Comparison of ENCODE assay signal across 23 mouse cellular contexts in genomic region chr5:37320174-37320573, GRCm38 (mm10). TPM values are rescaled to one million over a fixed set of nuclear protein-coding genes. Genes with fewer than 3 reads are reported as not detected.
DNase-seq lines count a peak whose midpoint lies in the region; ATAC-seq and TF ChIP-seq lines count a peak whose summit lies in the region.
"Had no signal": no experiment of that assay in that cellular context is flagged by ENCODE, and none has a peak within 500 bp of the region (broad histone marks: within the 10 kb centered on the region; RNA-seq: fewer than 3 reads in every experiment).

No protein-coding gene starts in this region.

- H3K27ac ChIP-seq in layer of hippocampus, adult 2 months = 0 out of 2 replicates have a peak overlapping the region, but pooled peaks have one; percentile 61
- H3K27ac ChIP-seq: embryonic facial prominence, embryonic 12.5 days; heart, embryonic 10.5 days; hindbrain, embryonic 15.5 days; left cerebral cortex, adult 2 months; midbrain, embryonic 10.5 days; neural tube, embryonic 15.5 days had no signal

- no peak for ATAC-seq in monocyte, adult 5-6 weeks (replicated peaks; ENCODE audit: insufficient number of reproducible peaks, low FRiP score, low TSS enrichment, poor library complexity, severe bottlenecking)
- ATAC-seq: lung, postnatal 0 days had no signal

- peak; percentile 48 for DNase-seq in layer of hippocampus, adult 11-12 months (ENCODE audit: low spot score)
- no peak for DNase-seq in layer of hippocampus, postnatal 10 days (ENCODE audit: low spot score in 2 of 2)
- DNase-seq in brain, adult 2 months (ENCODE audit: low read depth, low spot score) = peak; percentile 80
- peak; percentile 45 to 64 for DNase-seq in layer of hippocampus, adult 2 months (ENCODE audit: low spot score in 2 of 2)
- DNase-seq in right cerebral cortex, postnatal 10 days (ENCODE audit: low spot score in 2 of 2) = peak; percentile 66 to 74
- DNase-seq in adrenal gland, adult (ENCODE audit: inconsistent age in 2 of 2, low spot score in 1 of 2) = no peak
- no peak for DNase-seq in adipocyte (ENCODE audit: low spot score)
- DNase-seq: adrenal gland, adult 2 months; cerebellum, adult 18-20 months; cerebellum, postnatal 14 days; gastrocnemius, postnatal 36 days; kidney, adult 8-10 months; kidney, postnatal 14 days; thymus, adult 2 months; thymus, postnatal 4 days had no signal

- no peak overlapping the region for H3K4me3 ChIP-seq in layer of hippocampus, adult 2 months
- H3K4me3 ChIP-seq: embryonic facial prominence, embryonic 12.5 days; heart, embryonic 10.5 days; hindbrain, embryonic 15.5 days; left cerebral cortex, adult 2 months; midbrain, embryonic 10.5 days; neural tube, embryonic 15.5 days had no signal

- TF ChIP-seq CTCF in layer of hippocampus, adult 2 months (conservative IDR thresholded peaks at IDR 0.05) = no peak

RNA-seq across cellular contexts. Expression of gene Evc, which starts 16.5 kb away (rescaled TPM):
- 1 to 10 TPM; 7.7 to 8.3 TPM for total RNA-seq in layer of hippocampus, postnatal 10 days (2021)
- 10 to 100 TPM; 16.4 to 16.8 TPM for total RNA-seq in layer of hippocampus, adult 2 months (2021)
- total RNA-seq in monocyte, adult 5-6 weeks (2017) = 0.43 to 1.4 TPM (median 0.78 TPM) in 3 replicates

RNA-seq across cellular contexts. Expression of gene Evc2, which starts 18.1 kb away (rescaled TPM):
- 1 to 10 TPM; 7.4 to 7.8 TPM for total RNA-seq in layer of hippocampus, postnatal 10 days (2021)
- total RNA-seq in layer of hippocampus, adult 2 months (2021) = 10 to 100 TPM; 26.0 to 27.4 TPM
- total RNA-seq in monocyte, adult 5-6 weeks (2017) = 0.21 TPM in 1 of 3 replicates, not detected in the others

Comparison
In these comparisons a context has a peak if more than half of its experiments do, and no peak if none do; other contexts are left out.
1. DNase-seq: peak in layer of hippocampus, adult 11-12 months (single experiment), brain, adult 2 months (single experiment), layer of hippocampus, adult 2 months (2 of 2) and right cerebral cortex, postnatal 10 days (2 of 2); none in layer of hippocampus, postnatal 10 days (0 of 2), adrenal gland, adult (0 of 2) and adipocyte (single experiment).